Mouse (Mus musculus): Measurements from ENCODE around the gene Rhox10. TPM values are rescaled to one million over a fixed set of nuclear protein-coding genes. Genes with fewer than 3 reads are reported as not detected.

Rhox10 gene
- total RNA-seq (2023), result not detected

GRCm38 (mm10) chrX:38066175-38066574 lies at the start of gene Rhox10:
Rhox10 (plus strand) TSS chrX:38066475.

DNA sequence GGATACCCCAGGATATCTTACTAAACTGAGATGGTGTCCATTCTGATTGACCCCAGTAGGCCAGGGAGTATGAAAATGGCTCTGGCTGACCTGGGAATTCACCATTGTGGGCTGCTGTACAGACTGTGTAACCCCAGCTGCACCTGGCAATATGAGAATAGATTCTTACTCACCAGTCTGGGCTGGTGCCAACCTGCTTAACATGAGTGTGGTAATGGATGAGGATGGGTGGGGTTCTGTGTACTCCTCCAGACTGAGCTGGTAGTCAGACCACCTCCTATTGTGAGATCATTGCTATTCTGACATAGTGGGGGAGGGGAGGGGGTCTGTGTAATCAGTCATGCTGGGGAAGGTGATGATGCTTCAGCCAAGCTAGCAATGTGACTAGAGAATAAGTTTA lies 47.7 kb upstream of the Rhox10 start, which contains the start of gene Btg1-ps1:
Btg1-ps1 (minus strand) TSS at position 219 of the 400 bp plus-strand sequence.

GRCm38 (mm10) chrX:38043014-38043413 lies 23.3 kb upstream of the Rhox10 start, which contains the start of gene Btg1-ps2:
Btg1-ps2 (minus strand) TSS chrX:38043114.

DNA sequence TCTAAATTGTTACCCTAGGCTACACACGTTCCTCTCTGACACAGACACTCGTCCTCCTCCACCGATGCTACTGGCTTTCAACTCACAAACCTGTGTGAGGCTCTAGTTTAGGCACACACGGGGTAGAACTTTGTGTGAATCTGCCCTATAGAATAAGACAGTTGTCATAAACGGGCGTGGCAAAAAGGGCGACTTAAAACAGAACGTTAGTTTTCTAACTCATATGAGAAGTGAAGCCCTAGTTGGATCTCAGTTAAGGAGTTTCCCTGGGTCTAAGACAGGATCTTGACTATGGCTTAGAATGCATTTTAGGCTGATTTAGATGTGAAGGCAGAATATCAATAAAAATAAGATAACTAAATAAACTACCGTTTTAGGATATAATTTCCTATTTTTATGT lies 18.8 kb downstream of the Rhox10 start, which contains the start of gene Rhox11:
Rhox11 (minus strand) TSS at position 101 of the 400 bp plus-strand sequence.

GRCm38 (mm10) chrX:38110807-38111206 lies 44.5 kb downstream of the Rhox10 start, which contains the start of gene Rhox12:
Rhox12 (minus strand) TSS chrX:38110907.

DNA sequence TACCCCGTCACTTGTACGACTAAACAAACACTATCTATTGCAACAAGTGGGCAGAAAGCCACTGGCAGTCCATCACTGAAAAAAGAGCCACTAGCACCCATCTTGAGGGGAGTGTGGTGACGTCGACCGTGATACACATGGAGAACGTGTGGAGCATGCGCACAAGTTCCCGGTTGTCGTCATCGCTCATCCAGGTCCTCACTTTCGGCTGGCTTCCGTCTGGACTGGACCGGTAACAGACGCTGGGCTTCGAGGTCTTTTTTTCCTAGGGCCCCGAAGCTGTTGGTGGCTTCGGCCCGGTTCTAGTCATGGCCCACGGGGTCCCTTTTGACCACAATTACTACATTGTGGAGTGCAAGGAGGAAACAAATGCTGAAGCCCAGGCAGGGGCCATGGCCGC lies 54.7 kb downstream of the Rhox10 start, which contains the start of gene Rhox13:
Rhox13 (plus strand) TSS at position 238 of the 400 bp plus-strand sequence.

Other genes starting within 250 kb of the Rhox10 start
- not detected for gene Rhox6, start 239.6 kb upstream of the Rhox10 start, total RNA-seq (2023)
- gene Rhox7a, start 234.8 kb upstream of the Rhox10 start, total RNA-seq (2023), result not detected
- not detected for gene Rhox8, start 187.5 kb upstream of the Rhox10 start, total RNA-seq (2023)
- gene Rhox7b, start 169.2 kb upstream of the Rhox10 start, total RNA-seq (2023), result not detected
- gene Rhox9, start 164.7 kb upstream of the Rhox10 start, total RNA-seq (2023), result not detected
- gene Btg1-ps1, start 47.7 kb upstream of the Rhox10 start, total RNA-seq (2023), result not detected
- gene Btg1-ps2, start 23.4 kb upstream of the Rhox10 start, total RNA-seq (2023), result not detected
- gene Rhox11, start 18.7 kb downstream of the Rhox10 start, total RNA-seq (2023), result not detected
- not detected for gene Rhox12, start 44.4 kb downstream of the Rhox10 start, total RNA-seq (2023)
- not detected for gene Rhox13, start 54.7 kb downstream of the Rhox10 start, total RNA-seq (2023)
- 10 to 100 TPM; 20.5 to 21.0 TPM for gene Zbtb33, start 123.3 kb downstream of the Rhox10 start, total RNA-seq (2023)
- gene Tmem255a, start 186.0 kb downstream of the Rhox10 start, total RNA-seq (2023), result not detected
- gene Atp1b4, start 249.7 kb downstream of the Rhox10 start, total RNA-seq (2023), result not detected